Mouse (Mus musculus) myocyte (in vitro differentiated cells): Measurements from ENCODE around the gene Gpr62. TPM values are rescaled to one million over a fixed set of nuclear protein-coding genes. Genes with fewer than 3 reads are reported as not detected.
A peak's percentile ranks its signal among the peaks of the same experiment; 100 is the strongest.

Experiments
- H3K27me3 ChIP-seq: one replicate; pipeline ENCODE4 v1.6.1; 2011; ENCODE audit not compliant: control insufficient read depth, insufficient read depth, insufficient read length
- H3K36me3 ChIP-seq: one replicate; pipeline ENCODE4 v1.6.1; 2011; ENCODE audit not compliant: control insufficient read depth, insufficient read depth
- H3K4me2 ChIP-seq: one replicate; pipeline ENCODE4 v1.6.1; 2011; ENCODE audit warnings: low read depth, control low read depth
- H3K4me3 ChIP-seq: one replicate; pipeline ENCODE4 v1.5.1; 2011; ENCODE audit warnings: mild to moderate bottlenecking, control low read depth, moderate library complexity
- H3K79me2 ChIP-seq: one replicate; pipeline ENCODE4 v1.6.1; 2011; ENCODE audit not compliant: control insufficient read depth, insufficient read depth
- H3ac ChIP-seq: one replicate; pipeline ENCODE4 v1.6.1; 2011; ENCODE audit not compliant: control insufficient read depth, insufficient read length
- CEBPB ChIP-seq: IDR thresholded peaks from 2 replicates; pipeline ENCODE4 v1.6.1; 2011; ENCODE audit warnings: mild to moderate bottlenecking, moderate library complexity; ENCODE audit not compliant: poor library complexity, insufficient read depth, severe bottlenecking
- E2F4 ChIP-seq: IDR thresholded peaks from one replicate; pipeline ENCODE4 v1.6.1; 2011; ENCODE audit warnings: mild to moderate bottlenecking, control low read depth, moderate library complexity; ENCODE audit not compliant: insufficient read depth
- MAX ChIP-seq: IDR thresholded peaks from one replicate; pipeline ENCODE4 v1.6.1; 2011; ENCODE audit warnings: low read depth, mild to moderate bottlenecking, control low read depth
- MYOD1 ChIP-seq, 3 experiments: IDR thresholded peaks; one replicate each; pipeline ENCODE4 v1.6.1; 2011; ENCODE audit warnings: control low read depth in 2 of 3, low read depth in 2 of 3, mild to moderate bottlenecking in 2 of 3, moderate library complexity in 1 of 3; ENCODE audit not compliant: insufficient read length in 2 of 3, control insufficient read depth in 1 of 3
- MYOG ChIP-seq, 3 experiments: IDR thresholded peaks; one replicate each; pipeline ENCODE4 v1.6.1; 2011; ENCODE audit warnings: control low read depth in 2 of 3, low read depth in 2 of 3, mild to moderate bottlenecking in 2 of 3; ENCODE audit not compliant: insufficient read length in 2 of 3, control insufficient read depth in 1 of 3, insufficient read depth in 1 of 3
- POLR2A ChIP-seq: IDR thresholded peaks from one replicate; pipeline ENCODE4 v1.6.1; 2011; ENCODE audit warnings: low read depth, mild to moderate bottlenecking, control low read depth, moderate library complexity; ENCODE audit not compliant: insufficient read length
- POLR2AphosphoS2 ChIP-seq: IDR thresholded peaks from one replicate; pipeline ENCODE4 v1.6.1; 2011; ENCODE audit warnings: low read depth, control low read depth; ENCODE audit not compliant: insufficient read length
- REST ChIP-seq: IDR thresholded peaks from one replicate; pipeline ENCODE4 v1.6.1; 2011; ENCODE audit warnings: mild to moderate bottlenecking, control low read depth, moderate library complexity; ENCODE audit not compliant: insufficient read depth, insufficient read length
- SRF ChIP-seq: IDR thresholded peaks from one replicate; pipeline ENCODE4 v1.6.1; 2011; ENCODE audit warnings: low read depth; ENCODE audit not compliant: control insufficient read depth, insufficient read length
- TCF12 ChIP-seq: IDR thresholded peaks from one replicate; pipeline ENCODE4 v1.6.1; 2011; ENCODE audit warnings: mild to moderate bottlenecking, control low read depth; ENCODE audit not compliant: poor library complexity, insufficient read depth, severe bottlenecking
- TCF3 ChIP-seq: IDR thresholded peaks from one replicate; pipeline ENCODE4 v1.6.1; 2011; ENCODE audit warnings: low read depth, control low read depth; ENCODE audit not compliant: insufficient read length
- USF1 ChIP-seq: IDR thresholded peaks from one replicate; pipeline ENCODE4 v1.6.1; 2011; ENCODE audit warnings: low read depth, mild to moderate bottlenecking, control low read depth, moderate library complexity
- polyA plus RNA-seq: library from polyadenylated mRNA; unstranded; fragments of >200 nt; fragmentation: generic; extraction: Trizol; gene quantifications from one replicate; pipeline ENCODE4 v1.2.1, GENCODE M21; 2012; ENCODE audit warnings: missing spikeins

The Gpr62 gene
- polyA plus RNA-seq, 1 experiment = 0.46 TPM

DNA sequence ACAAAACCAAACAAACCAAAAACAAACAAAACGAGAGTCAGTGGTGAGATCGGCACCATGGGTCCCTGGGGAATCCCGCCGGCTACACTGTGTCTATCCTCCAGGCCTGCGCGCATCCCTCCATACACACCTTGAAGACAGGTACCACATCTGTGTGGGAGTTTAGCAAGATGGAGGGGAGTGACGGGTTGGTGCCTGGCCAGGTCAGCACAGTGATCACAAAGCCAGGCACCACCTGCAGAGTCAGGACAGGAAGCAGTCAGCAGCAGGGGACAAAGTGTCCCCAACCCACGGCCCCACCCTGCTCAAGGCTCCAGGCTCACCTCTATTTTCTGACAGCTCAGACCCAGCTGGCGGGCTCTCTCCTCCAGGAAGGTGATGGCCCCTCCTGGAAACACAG lies 29.2 kb downstream of the Gpr62 start:
- Histone ChIP-seq H3K4me2 (no peak overlapping the region), H3K36me3 (peaks cover 5% of the 10 kb centered on the region)

DNA sequence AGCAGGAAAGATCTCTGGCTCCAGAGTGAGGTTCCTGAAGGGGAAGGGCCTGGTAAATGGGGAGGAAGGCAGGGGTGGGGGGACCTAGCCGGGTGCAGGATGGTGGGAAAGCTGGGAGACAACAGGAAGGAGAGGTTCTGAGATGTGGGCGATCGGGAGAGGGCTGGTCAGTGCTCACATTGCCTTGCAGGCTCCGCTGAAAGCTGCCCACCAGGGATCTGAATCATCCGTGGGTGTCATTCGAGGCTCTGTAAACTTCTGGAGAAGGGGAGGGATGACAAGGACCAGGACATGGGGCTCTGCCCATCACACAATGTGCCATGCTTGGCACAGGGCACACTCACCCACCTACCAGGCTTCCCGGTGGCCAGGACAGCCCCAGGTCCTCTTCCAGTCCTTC lies 32.3 kb downstream of the Gpr62 start:
- Histone ChIP-seq H3ac (no peak overlapping the region), H3K36me3 (peaks cover 5% of the 10 kb centered on the region), H3K79me2 (peaks cover 15% of the 10 kb centered on the region), H3K4me2 (no peak overlapping the region), H3K27me3 (no peaks in the 10 kb centered on the region), H3K4me3 (no peak overlapping the region)
- TF ChIP-seq POLR2AphosphoS2 (peak; percentile 77), SRF (no peak)

More for the DNA sequence above, 29.2 kb downstream of the Gpr62 start:
- TF ChIP-seq MAX = no peak
- Histone ChIP-seq H3ac (no peak overlapping the region), H3K79me2 (no peaks in the 10 kb centered on the region), H3K4me3 (no peak overlapping the region), H3K27me3 (no peaks in the 10 kb centered on the region)

DNA sequence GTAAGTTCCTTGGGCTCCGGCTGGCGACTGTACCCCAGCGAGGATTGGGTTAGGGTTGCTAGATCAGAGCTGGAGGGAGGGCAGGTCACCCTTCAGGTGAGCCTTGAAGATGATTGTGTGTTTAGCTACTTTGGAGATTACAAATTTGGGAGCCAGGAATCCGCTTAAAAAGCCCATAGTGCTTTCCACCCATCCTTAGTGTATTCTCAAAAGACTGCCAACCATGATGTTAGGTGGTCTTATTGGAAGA lies 35.8 kb downstream of the Gpr62 start:
- Histone ChIP-seq H3K27me3 (no peaks in the 10 kb centered on the region), H3K4me2 (peak overlapping the region; percentile 72), H3K4me3 (peak overlapping the region; percentile 81), H3K79me2 (peaks cover 15% of the 10 kb centered on the region), H3ac (peak overlapping the region; percentile 56), H3K36me3 (peaks cover 5% of the 10 kb centered on the region)
- TF ChIP-seq POLR2A (no peak), E2F4 (no peak), SRF (no peak), POLR2AphosphoS2 (no peak), REST (no peak), MYOD1 (IDR thresholded peaks at IDR 0.05; ENCODE audit: control insufficient read depth in 1 of 3, insufficient read length in 2 of 3, low read depth in 2 of 3) (no peak), USF1 (no peak), MAX (no peak), TCF3 (no peak), MYOG (IDR thresholded peaks at IDR 0.05; ENCODE audit: control insufficient read depth in 1 of 3, insufficient read depth in 1 of 3, insufficient read length in 2 of 3, low read depth in 2 of 3) (no peak), TCF12 (no peak), CEBPB (no peak)

DNA sequence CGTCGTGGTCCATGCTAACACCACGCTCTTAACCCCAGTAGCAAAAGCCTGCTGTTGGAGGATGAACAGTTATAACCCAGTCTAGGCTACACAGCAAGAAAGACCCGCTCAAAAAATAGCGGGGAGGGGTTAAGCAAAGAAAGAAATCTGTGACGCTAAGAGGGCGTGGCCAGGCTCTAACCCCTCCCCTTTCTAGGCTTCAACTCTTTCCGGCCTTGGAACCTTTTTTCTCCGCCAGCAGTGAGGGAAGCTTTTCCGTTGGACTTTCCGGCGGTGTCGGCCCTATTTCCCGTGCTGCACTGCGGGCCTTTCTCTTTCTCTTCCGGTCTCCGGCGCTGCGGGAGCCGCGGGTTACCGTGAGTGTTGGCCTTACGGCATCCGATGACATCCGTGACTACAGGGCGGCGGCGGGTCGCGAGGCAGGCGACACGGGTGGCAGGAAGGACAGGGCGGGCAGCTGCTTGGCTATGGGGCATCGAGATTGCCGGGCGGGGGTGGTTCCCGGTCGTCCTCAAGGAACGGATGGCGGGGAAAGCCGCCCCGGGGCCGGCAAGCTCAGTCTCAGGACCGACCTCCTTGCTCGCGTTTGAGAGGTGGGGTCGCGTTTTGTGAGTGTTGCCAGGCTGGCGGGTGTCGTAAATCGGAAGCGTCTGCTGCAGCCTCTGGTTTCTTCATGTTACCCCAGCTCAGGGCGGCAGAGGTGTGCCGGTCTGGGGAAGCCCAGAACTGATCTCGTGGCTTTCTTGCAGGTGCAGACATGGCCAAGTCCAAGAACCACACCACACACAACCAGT lies 36.3 kb downstream of the Gpr62 start, which contains the start of gene Rpl29:
Gene Rpl29, plus strand, starts transcription at position 234 of the 794 bp plus-strand sequence.
- H3K4me3 ChIP-seq = peak within 1 kb of the TSS; percentile 81
- TF ChIP-seq SRF (no peak), MAX (no peak), E2F4 (no peak), POLR2AphosphoS2 (peak; percentile 56), MYOD1 (IDR thresholded peaks at IDR 0.05; ENCODE audit: control insufficient read depth in 1 of 3, insufficient read length in 2 of 3, low read depth in 2 of 3) (no peak), TCF3 (no peak), TCF12 (no peak), USF1 (no peak), MYOG (IDR thresholded peaks at IDR 0.05; ENCODE audit: control insufficient read depth in 1 of 3, insufficient read depth in 1 of 3, insufficient read length in 2 of 3, low read depth in 2 of 3) (no peak), REST (no peak), CEBPB (no peak), POLR2A (peak; percentile 78)

DNA sequence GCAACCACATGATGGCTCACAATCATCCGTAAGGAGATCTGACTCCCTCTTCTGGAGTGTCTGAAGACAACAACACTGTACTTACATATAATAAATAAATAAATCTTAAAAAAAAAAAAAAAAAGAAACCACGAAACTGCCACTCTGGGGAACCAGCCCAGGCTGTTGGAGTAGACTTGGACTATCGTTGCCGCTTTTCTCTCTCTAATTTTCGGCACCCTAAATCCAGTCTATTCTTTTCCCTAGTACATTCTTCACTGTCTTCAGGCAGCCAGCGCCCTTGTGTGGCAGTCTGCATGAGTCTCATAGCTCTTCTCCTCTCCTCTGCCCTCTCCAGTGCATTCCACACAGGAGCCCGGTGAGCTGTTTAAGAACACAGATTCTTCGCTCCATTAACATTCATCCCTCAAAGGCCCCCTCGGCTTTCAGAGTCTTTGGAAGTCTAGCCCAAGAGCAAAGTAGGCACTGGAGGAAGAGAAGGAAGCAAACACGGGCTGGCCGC lies 37.0 kb downstream of the Gpr62 start:
- H3K27me3 ChIP-seq = no peaks in the 10 kb centered on the region
- H3K79me2 ChIP-seq = peaks cover 15% of the 10 kb centered on the region
- TF ChIP-seq MYOD1 (IDR thresholded peaks at IDR 0.05; ENCODE audit: control insufficient read depth in 1 of 3, insufficient read length in 2 of 3, low read depth in 2 of 3) = no peak
- TF ChIP-seq MYOG (IDR thresholded peaks at IDR 0.05; ENCODE audit: control insufficient read depth in 1 of 3, insufficient read depth in 1 of 3, insufficient read length in 2 of 3, low read depth in 2 of 3) = no peak
- TF ChIP-seq CEBPB = no peak
- TF ChIP-seq POLR2A = no peak
- TF ChIP-seq REST = no peak
- no peak for TF ChIP-seq TCF3
- no peak for TF ChIP-seq POLR2AphosphoS2
- no peak for TF ChIP-seq USF1
- no peak for TF ChIP-seq MAX
- TF ChIP-seq E2F4 = no peak
- TF ChIP-seq SRF = no peak
- no peak for TF ChIP-seq TCF12
- H3K36me3 ChIP-seq = peaks cover 5% of the 10 kb centered on the region
- peak overlapping the region; percentile 81 for H3K4me3 ChIP-seq
- H3ac ChIP-seq = peak overlapping the region; percentile 56
- peak overlapping the region; percentile 90 for H3K4me2 ChIP-seq

More for the DNA sequence above, 36.3 kb downstream of the Gpr62 start, which contains the start of gene Rpl29:
- peak within 1 kb of the TSS; percentile 56 for H3ac ChIP-seq
- H3K36me3 ChIP-seq = peaks cover 5% of the 10 kb centered on the region
- peaks cover 15% of the 10 kb centered on the region for H3K79me2 ChIP-seq
- peak within 1 kb of the TSS; percentile 90 for H3K4me2 ChIP-seq
- no peaks in the 10 kb centered on the region for H3K27me3 ChIP-seq
